Mouse (Mus musculus) intestine, embryonic 15.5 days (tissue): ENCODE measurements around the gene Dhrs1. TPM values are rescaled to one million over a fixed set of nuclear protein-coding genes. Genes with fewer than 3 reads are reported as not detected.
A peak's percentile ranks its signal among the peaks of the same experiment; 100 is the strongest.

Source experiments
- ATAC-seq: fragments of 200-750 bp; cut with Nextera tagmentation; 2 replicates; pipeline ENCODE4 v1.8.0; 2017; ENCODE audit warnings: moderate TSS enrichment, moderate library complexity
- H3K27ac ChIP-seq: fragments of 300-500 bp; sonication (generic); 2 replicates; pipeline ENCODE4 v1.5.1; 2015; ENCODE audit warnings: mild to moderate bottlenecking, inconsistent platforms
- H3K27me3 ChIP-seq: fragments of 300-500 bp; sonication (generic); replicated peaks from 2 replicates; pipeline ENCODE4 v1.6.1; 2015; ENCODE audit warnings: inconsistent platforms
- H3K36me3 ChIP-seq: fragments of 300-500 bp; sonication (generic); 2 replicates; pipeline ENCODE4 v1.6.1; 2015; ENCODE audit warnings: inconsistent platforms
- H3K4me1 ChIP-seq: fragments of 300-500 bp; sonication (generic); replicated peaks from 2 replicates; pipeline ENCODE4 v1.6.1; 2015; ENCODE audit warnings: inconsistent platforms
- H3K4me2 ChIP-seq: fragments of 300-500 bp; sonication (generic); replicated peaks from 2 replicates; pipeline ENCODE4 v1.6.1; 2015; ENCODE audit warnings: mild to moderate bottlenecking, inconsistent platforms
- H3K4me3 ChIP-seq: fragments of 300-500 bp; sonication (generic); replicated peaks from 2 replicates; pipeline ENCODE4 v1.5.1; 2015; ENCODE audit warnings: inconsistent platforms
- H3K9ac ChIP-seq: fragments of 300-500 bp; sonication (generic); 2 replicates; pipeline ENCODE4 v1.6.1; 2015; ENCODE audit warnings: inconsistent platforms
- H3K9me3 ChIP-seq: fragments of 300-500 bp; sonication (generic); 2 replicates; pipeline ENCODE4 v1.6.1; 2016; ENCODE audit warnings: inconsistent platforms
- WGBS: fragments of 180-500 bp; shearing (Covaris S2); methylation state at CpG from one replicate; pipeline ENCODE4 v1.1.7; 2015; 5-methylcytosine and 5-hydroxymethylcytosine counted together
- polyA plus RNA-seq: library from polyadenylated mRNA; unstranded; fragments of >200 nt; fragmentation: Nextera tagmentation; extraction: Ambion mirVana; gene quantifications from 2 replicates; pipeline ENCODE4 v1.2.1, GENCODE M21; 2015

Gene Dhrs1
- polyA plus RNA-seq, 1 experiment from 2014 or later: 99.4 TPM

- Histone ChIP-seq H3K36me3 (no peaks in the 10 kb centered on the region), H3K4me1 (peaks cover 23% of the 10 kb centered on the region), H3K27me3 (peaks cover 6% of the 10 kb centered on the region; the same call in 1 of the 2 replicates), H3K9ac (no peak overlapping the region), H3K27ac (no peak overlapping the region), H3K4me2 (no peak overlapping the region), H3K4me3 (no peak overlapping the region), H3K9me3 (no peaks in the 10 kb centered on the region)
- no peak for ATAC-seq
- 56% methylated on average over 16 of the region's 16 CpGs for WGBS
Measured at GRCm38 (mm10) chr14:55779656-55780055, 34.2 kb upstream of the Dhrs1 start.

DNA sequence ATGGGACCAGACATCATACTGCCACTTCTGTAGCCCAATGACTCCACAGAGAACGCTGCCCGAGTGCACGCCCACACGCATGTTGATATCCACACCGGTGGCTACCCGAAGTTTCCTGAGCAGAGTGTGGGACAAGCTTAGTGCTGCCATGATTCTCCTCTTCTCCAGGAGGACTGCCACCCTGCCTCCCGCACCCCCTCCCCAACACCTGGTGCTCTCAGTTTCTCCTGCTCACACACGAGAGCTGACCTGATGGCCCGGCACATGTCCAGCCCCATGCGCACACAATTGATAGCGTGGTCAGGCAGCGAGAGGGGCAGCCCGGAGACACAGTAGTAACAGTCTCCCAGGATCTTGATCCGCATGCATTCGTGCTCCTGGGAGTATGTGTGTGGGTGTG, 33.2 kb upstream of the Dhrs1 start:
- WGBS: 89% methylated on average over 15 of the region's 15 CpGs

GRCm38 (mm10) chr14:55777806-55778205, 32.3 kb upstream of the Dhrs1 start:
- no peak overlapping the region for H3K4me2 ChIP-seq
- ATAC-seq: no peak
- H3K9me3 ChIP-seq: no peaks in the 10 kb centered on the region
- H3K27me3 ChIP-seq: 0 out of 2 replicates have a peak, but pooled peaks cover 3% of the 10 kb centered on the region
- H3K36me3 ChIP-seq: no peaks in the 10 kb centered on the region
- WGBS: 83% methylated on average over 11 of the region's 11 CpGs
- no peak overlapping the region for H3K4me3 ChIP-seq
- H3K27ac ChIP-seq: no peak overlapping the region
- H3K9ac ChIP-seq: no peak overlapping the region
- H3K4me1 ChIP-seq: peaks cover 15% of the 10 kb centered on the region

More for the DNA sequence above, 33.2 kb upstream of the Dhrs1 start:
- no peaks in the 10 kb centered on the region for H3K9me3 ChIP-seq
- no peak for ATAC-seq
- H3K27ac ChIP-seq: no peak overlapping the region
- H3K4me1 ChIP-seq: peaks cover 20% of the 10 kb centered on the region
- no peaks in the 10 kb centered on the region for H3K36me3 ChIP-seq
- H3K9ac ChIP-seq: no peak overlapping the region
- peaks cover 3% of the 10 kb centered on the region; the same call in 1 of the 2 replicates for H3K27me3 ChIP-seq
- no peak overlapping the region for H3K4me2 ChIP-seq
- H3K4me3 ChIP-seq: no peak overlapping the region

- Histone ChIP-seq H3K36me3 (no peaks in the 10 kb centered on the region), H3K4me1 (peaks cover 10% of the 10 kb centered on the region), H3K9ac (no peak overlapping the region), H3K4me2 (no peak overlapping the region), H3K4me3 (no peak overlapping the region), H3K27me3 (no peaks in the 10 kb centered on the region), H3K9me3 (no peaks in the 10 kb centered on the region), H3K27ac (0 out of 2 replicates have a peak overlapping the region, but pooled peaks have one; percentile 10)
- peak; percentile 52; the same call in 1 of the 2 replicates for ATAC-seq
- 14% methylated on average over 3 of the region's 3 CpGs for WGBS
Measured at GRCm38 (mm10) chr14:55777176-55777575, 31.7 kb upstream of the Dhrs1 start.

GRCm38 (mm10) chr14:55776711-55777110, 31.2 kb upstream of the Dhrs1 start:
- H3K4me2 ChIP-seq: no peak overlapping the region
- H3K4me3 ChIP-seq: no peak overlapping the region
- H3K9me3 ChIP-seq: no peaks in the 10 kb centered on the region
- WGBS: 39% methylated on average over 7 of the region's 7 CpGs
- H3K27ac ChIP-seq: 0 out of 2 replicates have a peak overlapping the region, but pooled peaks have one; percentile 10
- H3K27me3 ChIP-seq: no peaks in the 10 kb centered on the region; the same call in 1 of the 2 replicates
- no peaks in the 10 kb centered on the region for H3K36me3 ChIP-seq
- H3K9ac ChIP-seq: no peak overlapping the region
- ATAC-seq: peak; percentile 30; the same call in 1 of the 2 replicates
- H3K4me1 ChIP-seq: peaks cover 9% of the 10 kb centered on the region

DNA sequence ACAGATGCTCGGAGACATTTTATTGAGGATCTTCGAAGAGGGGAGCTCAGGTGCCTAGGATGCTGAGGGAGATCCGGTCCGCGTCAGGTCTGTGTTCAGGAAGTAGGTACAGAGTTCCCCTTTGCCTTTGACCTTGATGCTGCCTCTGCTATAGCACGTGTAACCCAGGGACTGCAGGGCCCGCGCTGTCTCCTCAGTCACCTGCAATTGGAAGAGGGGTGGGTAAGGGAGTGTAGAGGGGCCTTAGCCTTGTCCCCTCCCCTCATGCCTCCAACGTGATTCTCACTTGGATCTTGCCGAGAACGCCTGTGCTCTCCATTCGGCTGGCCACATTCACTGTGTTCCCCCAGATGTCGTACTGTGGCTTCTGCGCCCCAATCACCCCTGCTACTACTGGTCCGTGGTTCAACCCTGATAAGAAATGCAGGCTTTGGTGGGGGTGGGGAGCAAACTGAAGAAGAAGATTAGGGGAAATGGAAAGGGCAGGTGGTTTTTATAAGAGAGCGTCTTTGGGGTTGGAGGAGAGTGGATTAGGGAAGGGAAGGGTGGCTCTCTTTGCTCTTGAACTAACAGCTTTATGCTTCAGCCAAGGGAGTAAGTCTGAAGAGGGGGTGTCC, 23.7 kb upstream of the Dhrs1 start:
- WGBS: 74% methylated on average over 16 of the region's 16 CpGs
- no peak for ATAC-seq

GRCm38 (mm10) chr14:55768555-55768954, 23.1 kb upstream of the Dhrs1 start:
- no peak for ATAC-seq
- H3K9ac ChIP-seq: no peak overlapping the region
- no peaks in the 10 kb centered on the region for H3K36me3 ChIP-seq
- H3K27me3 ChIP-seq: peaks cover 14% of the 10 kb centered on the region
- no peak overlapping the region for H3K27ac ChIP-seq
- H3K4me3 ChIP-seq: no peak overlapping the region
- H3K9me3 ChIP-seq: no peaks in the 10 kb centered on the region
- peak overlapping the region; percentile 93; the same call in 1 of the 2 replicates for H3K4me2 ChIP-seq
- peaks cover 6% of the 10 kb centered on the region; the same call in 1 of the 2 replicates for H3K4me1 ChIP-seq
- WGBS: 84% methylated on average over 6 of the region's 6 CpGs

More for the DNA sequence above, 23.7 kb upstream of the Dhrs1 start:
- H3K4me2 ChIP-seq: no peak overlapping the region
- H3K9me3 ChIP-seq: no peaks in the 10 kb centered on the region
- H3K27me3 ChIP-seq: peaks cover 13% of the 10 kb centered on the region
- no peaks in the 10 kb centered on the region for H3K36me3 ChIP-seq
- peaks cover 6% of the 10 kb centered on the region; the same call in 1 of the 2 replicates for H3K4me1 ChIP-seq
- H3K9ac ChIP-seq: no peak overlapping the region
- H3K4me3 ChIP-seq: no peak overlapping the region
- no peak overlapping the region for H3K27ac ChIP-seq

DNA sequence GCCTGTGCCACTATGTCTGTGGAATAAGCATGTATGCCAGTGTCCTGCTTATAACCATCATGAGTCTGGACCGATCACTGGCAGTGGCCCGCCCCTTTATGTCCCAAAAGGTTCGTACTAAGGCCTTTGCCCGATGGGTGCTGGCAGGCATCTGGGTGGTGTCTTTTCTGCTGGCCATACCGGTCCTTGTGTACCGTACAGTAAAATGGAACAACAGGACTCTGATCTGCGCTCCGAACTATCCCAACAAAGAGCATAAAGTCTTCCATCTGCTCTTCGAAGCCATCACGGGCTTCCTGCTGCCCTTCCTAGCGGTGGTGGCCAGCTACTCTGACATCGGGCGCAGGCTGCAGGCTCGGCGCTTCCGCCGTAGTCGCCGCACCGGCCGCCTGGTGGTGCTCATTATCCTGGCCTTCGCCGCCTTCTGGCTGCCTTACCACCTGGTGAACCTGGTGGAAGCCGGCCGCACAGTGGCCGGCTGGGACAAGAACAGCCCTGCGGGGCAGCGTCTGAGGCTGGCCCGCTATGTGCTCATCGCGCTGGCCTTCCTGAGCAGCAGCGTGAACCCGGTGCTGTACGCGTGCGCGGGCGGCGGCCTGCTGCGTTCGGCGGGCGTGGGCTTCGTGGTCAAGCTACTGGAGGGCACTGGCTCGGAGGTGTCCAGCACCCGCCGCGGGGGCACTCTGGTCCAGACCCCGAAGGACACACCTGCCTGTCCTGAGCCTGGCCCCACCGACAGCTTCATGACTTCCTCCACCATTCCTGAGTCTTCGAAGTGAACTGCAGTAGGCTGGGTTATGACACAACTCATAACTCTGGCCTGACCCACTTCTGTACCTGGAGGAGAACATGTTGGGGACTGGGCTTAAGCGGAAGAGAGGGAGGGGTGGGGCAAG, 22.3 kb upstream of the Dhrs1 start:
- Histone ChIP-seq H3K27me3 (peaks cover 14% of the 10 kb centered on the region), H3K4me3 (peak overlapping the region; percentile 41), H3K27ac (no peak overlapping the region), H3K4me2 (peak overlapping the region; percentile 93), H3K4me1 (peaks cover 7% of the 10 kb centered on the region; the same call in 1 of the 2 replicates), H3K36me3 (no peaks in the 10 kb centered on the region), H3K9me3 (no peaks in the 10 kb centered on the region), H3K9ac (peak overlapping the region; percentile 58)
- peak; percentile 73 for ATAC-seq
- 12% methylated on average over 52 of the region's 52 CpGs for WGBS

DNA sequence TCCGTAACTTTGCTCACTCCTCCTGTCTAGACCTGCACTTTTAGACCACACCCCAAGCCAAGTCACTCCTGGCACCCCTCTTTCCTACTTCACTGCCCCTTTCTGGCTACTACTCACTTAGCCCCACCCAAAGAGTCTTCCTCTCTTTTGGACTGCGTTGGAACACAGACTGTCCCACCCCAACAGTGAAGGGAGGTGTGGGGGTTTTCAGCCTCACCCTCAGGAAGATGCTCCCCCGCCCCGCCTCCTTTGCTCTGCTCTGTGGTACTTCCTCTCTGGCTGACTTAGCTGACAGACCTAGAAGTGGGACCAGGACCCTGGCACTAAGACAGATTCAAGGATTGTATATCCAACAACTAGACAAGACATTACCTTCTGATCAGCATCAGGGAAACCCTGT, 20.2 kb upstream of the Dhrs1 start, which contains the start of gene Ltb4r1:
Gene Ltb4r1, plus strand, starts transcription at position 267 of the 400 bp plus-strand sequence.
- no peak for ATAC-seq

DNA sequence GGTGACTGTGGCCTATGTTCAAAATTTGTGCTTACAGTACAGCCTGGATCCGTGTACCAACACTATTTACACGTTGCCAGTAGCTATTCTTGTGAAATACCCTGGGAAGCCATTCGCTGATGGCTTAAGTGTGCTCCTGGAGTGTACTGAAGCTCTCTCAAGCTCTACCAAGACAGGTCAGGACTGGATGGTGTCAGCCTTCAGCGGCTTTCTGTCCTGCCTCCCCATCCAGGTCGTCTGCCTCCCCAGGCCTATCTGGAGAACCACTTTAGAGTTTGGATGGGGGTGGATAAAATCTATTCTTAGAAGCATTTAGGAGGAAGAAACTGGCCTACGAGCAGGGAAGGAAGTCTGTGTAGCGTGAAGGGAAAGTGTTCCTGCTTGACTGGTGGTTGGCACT, 17.7 kb upstream of the Dhrs1 start:
- ATAC-seq: no peak
- 0 out of 2 replicates have a peak overlapping the region, but pooled peaks have one; percentile 74 for H3K9ac ChIP-seq
- 59% methylated on average over 7 of the region's 7 CpGs for WGBS
- H3K4me1 ChIP-seq: peaks cover 17% of the 10 kb centered on the region
- H3K9me3 ChIP-seq: no peaks in the 10 kb centered on the region
- H3K4me3 ChIP-seq: no peak overlapping the region
- no peak overlapping the region for H3K27ac ChIP-seq
- H3K27me3 ChIP-seq: peaks cover 25% of the 10 kb centered on the region
- H3K4me2 ChIP-seq: peak overlapping the region; percentile 100
- H3K36me3 ChIP-seq: no peaks in the 10 kb centered on the region

More for the DNA sequence above, 20.2 kb upstream of the Dhrs1 start, which contains the start of gene Ltb4r1:
- H3K27me3 ChIP-seq: peaks cover 25% of the 10 kb centered on the region
- no peak within 1 kb of the TSS for H3K9ac ChIP-seq
- no peak within 1 kb of the TSS for H3K4me3 ChIP-seq
- H3K9me3 ChIP-seq: no peaks in the 10 kb centered on the region
- WGBS: 64% methylated on average over 4 of the region's 4 CpGs
- no peaks in the 10 kb centered on the region for H3K36me3 ChIP-seq
- H3K4me1 ChIP-seq: peaks cover 17% of the 10 kb centered on the region
- no peak within 1 kb of the TSS for H3K4me2 ChIP-seq
- no peak within 1 kb of the TSS for H3K27ac ChIP-seq

GRCm38 (mm10) chr14:55762001-55762821, 16.7 kb upstream of the Dhrs1 start:
- ATAC-seq: peak; percentile 53
- peak overlapping the region; percentile 48 for H3K27ac ChIP-seq

More at GRCm38 (mm10) chr14:55762001-55762821, 16.7 kb upstream of the Dhrs1 start:
- WGBS: 1% methylated on average over 77 of the region's 77 CpGs
- Histone ChIP-seq H3K4me1 (peaks cover 11% of the 10 kb centered on the region), H3K9ac (peak overlapping the region; percentile 74), H3K4me2 (peak overlapping the region; percentile 100), H3K36me3 (no peaks in the 10 kb centered on the region), H3K4me3 (peak overlapping the region; percentile 52), H3K9me3 (no peaks in the 10 kb centered on the region), H3K27me3 (peaks cover 23% of the 10 kb centered on the region)
